Comparison of ENCODE assay signal across 9 mouse cellular contexts in genomic region chr14:36212830-36213229, GRCm38 (mm10).
DNase-seq lines count a peak whose midpoint lies in the region; ATAC-seq and TF ChIP-seq lines count a peak whose summit lies in the region.
"Had no signal": no experiment of that assay in that cellular context is flagged by ENCODE, and none has a peak within 500 bp of the region (broad histone marks: within the 10 kb centered on the region; RNA-seq: fewer than 3 reads in every experiment).

No protein-coding gene starts in this region.

- peak; percentile 12 to 57 (median 38); a peak in 4 of 6 replicates for TF ChIP-seq CTCF in MEL (IDR thresholded peaks at IDR 0.05 in 2 of 3, conservative IDR thresholded peaks at IDR 0.05 in 1 of 3; ENCODE audit: control insufficient read depth in 1 of 3, insufficient read depth in 1 of 3, low read depth in 2 of 3, low read length in 3 of 3, poor library complexity in 1 of 3, severe bottlenecking in 1 of 3)
- TF ChIP-seq CTCF in cerebellum, adult 2 months (IDR thresholded peaks at IDR 0.05; ENCODE audit: borderline replicate concordance, insufficient read depth, low read depth, low read length), result peak; percentile 55

- no peak overlapping the region for H3K9ac ChIP-seq in hindbrain, embryonic 13.5 days
- no peak overlapping the region for H3K9ac ChIP-seq in MEL (ENCODE audit: control insufficient read depth, low read depth, low read length, poor library complexity, severe bottlenecking)
- H3K9ac ChIP-seq in neural tube, embryonic 11.5 days (ENCODE audit: low read length), result no peak overlapping the region
- H3K9ac ChIP-seq: lung, embryonic 15.5 days had no signal

- TF ChIP-seq EP300 in MEL (IDR thresholded peaks at IDR 0.05; ENCODE audit: low read depth in 1 of 2, low read length in 2 of 2), result no peak

- no peak for ATAC-seq in hindbrain, embryonic 13.5 days (ENCODE audit: low FRiP score)
- no peak for ATAC-seq in neural tube, embryonic 11.5 days (ENCODE audit: insufficient read depth, low FRiP score, low TSS enrichment)

- H3K27me3 ChIP-seq in hindbrain, embryonic 10.5 days (ENCODE audit: insufficient read depth, poor library complexity, severe bottlenecking), result no peaks in the 10 kb centered on the region
- H3K27me3 ChIP-seq in hindbrain, embryonic 13.5 days, result no peaks in the 10 kb centered on the region
- H3K27me3 ChIP-seq in MEL (ENCODE audit: control insufficient read depth in 1 of 2, insufficient read depth in 2 of 2, low read length in 2 of 2), result no peaks in the 10 kb centered on the region
- H3K27me3 ChIP-seq in cerebellum, adult 2 months (ENCODE audit: control insufficient read depth, insufficient read depth, low read length), result no peaks in the 10 kb centered on the region
- H3K27me3 ChIP-seq in neural tube, embryonic 11.5 days (ENCODE audit: control insufficient read depth, insufficient read depth, low read length), result no peaks in the 10 kb centered on the region
- H3K27me3 ChIP-seq: lung, embryonic 15.5 days had no signal

- 41% methylated on average over 4 of the region's 4 CpGs for WGBS in hindbrain, embryonic 10.5 days
- WGBS in hindbrain, embryonic 13.5 days, result 47% methylated on average over 4 of the region's 4 CpGs
- 42% methylated on average over 4 of the region's 4 CpGs for WGBS in cerebellum, adult 2 months
- 46% methylated on average over 4 of the region's 4 CpGs for WGBS in neural tube, embryonic 11.5 days

- TF ChIP-seq RAD21 in MEL (IDR thresholded peaks at IDR 0.05; ENCODE audit: low read depth, low read length), result peak; percentile 14

- no peaks in the 10 kb centered on the region for H3K79me2 ChIP-seq in MEL (ENCODE audit: control insufficient read depth, insufficient read depth, low read length, poor library complexity)

- H3K36me3 ChIP-seq in hindbrain, embryonic 10.5 days, result no peaks in the 10 kb centered on the region
- H3K36me3 ChIP-seq in hindbrain, embryonic 13.5 days, result no peaks in the 10 kb centered on the region
- no peaks in the 10 kb centered on the region for H3K36me3 ChIP-seq in MEL (ENCODE audit: control insufficient read depth in 1 of 2, insufficient read depth in 2 of 2, low read length in 2 of 2)
- no peaks in the 10 kb centered on the region for H3K36me3 ChIP-seq in neural tube, embryonic 11.5 days (ENCODE audit: control insufficient read depth, insufficient read depth, low read length)
- H3K36me3 ChIP-seq: lung, embryonic 15.5 days had no signal

- H3K4me2 ChIP-seq in hindbrain, embryonic 13.5 days, result no peak overlapping the region
- no peak overlapping the region for H3K4me2 ChIP-seq in neural tube, embryonic 11.5 days (ENCODE audit: low read depth)
- H3K4me2 ChIP-seq: lung, embryonic 15.5 days had no signal

- no peak overlapping the region for H3K4me3 ChIP-seq in hindbrain, embryonic 10.5 days
- H3K4me3 ChIP-seq in hindbrain, embryonic 13.5 days, result no peak overlapping the region
- H3K4me3 ChIP-seq in MEL (ENCODE audit: control insufficient read depth in 1 of 2, insufficient read depth in 1 of 2, low read depth in 2 of 2, low read length in 2 of 2), result no peak overlapping the region
- no peak overlapping the region for H3K4me3 ChIP-seq in cerebellum, adult 2 months (replicated peaks; ENCODE audit: insufficient read depth, low read depth, low read length)
- H3K4me3 ChIP-seq in neural tube, embryonic 11.5 days (ENCODE audit: low read depth, low read length), result no peak overlapping the region
- H3K4me3 ChIP-seq: lung, embryonic 15.5 days had no signal

- DNase-seq in hindbrain, embryonic 10.5 days (ENCODE audit: low spot score), result peak; percentile 55
- DNase-seq in MEL (ENCODE audit: low read depth, low spot score), result peak; percentile 37
- DNase-seq in cerebellum, adult 2 months, result peak; percentile 24 to 43
- DNase-seq in forelimb bud, embryonic 11.5 days (ENCODE audit: low read depth, low spot score), result peak; percentile 46
- DNase-seq in layer of hippocampus, postnatal 36 days, result peak; percentile 56 to 71
- DNase-seq in neural tube, embryonic 11.5 days (ENCODE audit: low spot score), result peak; percentile 58
- DNase-seq in T-cell, adult 2 months (ENCODE audit: low spot score), result no peak

- no peak for TF ChIP-seq POLR2A in MEL (IDR thresholded peaks at IDR 0.05; ENCODE audit: control insufficient read depth in 1 of 2, insufficient read depth in 1 of 2, low read depth in 1 of 2, low read length in 2 of 2, poor library complexity in 1 of 2)
- no peak for TF ChIP-seq POLR2A in cerebellum, adult 2 months (IDR thresholded peaks at IDR 0.05; ENCODE audit: borderline replicate concordance, insufficient read depth, low read length)

- no peaks in the 10 kb centered on the region for H3K9me3 ChIP-seq in hindbrain, embryonic 10.5 days
- H3K9me3 ChIP-seq in hindbrain, embryonic 13.5 days, result no peaks in the 10 kb centered on the region
- no peaks in the 10 kb centered on the region for H3K9me3 ChIP-seq in MEL (replicated peaks; ENCODE audit: insufficient read depth, low read length)
- no peaks in the 10 kb centered on the region for H3K9me3 ChIP-seq in neural tube, embryonic 11.5 days (ENCODE audit: control insufficient read depth, low read length)
- H3K9me3 ChIP-seq: lung, embryonic 15.5 days had no signal

- H3K4me1 ChIP-seq in hindbrain, embryonic 10.5 days (replicated peaks), result no peaks in the 10 kb centered on the region
- H3K4me1 ChIP-seq in hindbrain, embryonic 13.5 days (replicated peaks), result no peaks in the 10 kb centered on the region
- no peaks in the 10 kb centered on the region for H3K4me1 ChIP-seq in MEL (ENCODE audit: control insufficient read depth in 1 of 2, insufficient read depth in 2 of 2, low read length in 2 of 2)
- no peaks in the 10 kb centered on the region for H3K4me1 ChIP-seq in cerebellum, adult 2 months (ENCODE audit: control insufficient read depth, insufficient read depth, low read length)
- no peaks in the 10 kb centered on the region for H3K4me1 ChIP-seq in neural tube, embryonic 11.5 days (ENCODE audit: control insufficient read depth, insufficient read depth, low read length)
- H3K4me1 ChIP-seq: lung, embryonic 15.5 days had no signal

- no peak overlapping the region for H3K27ac ChIP-seq in hindbrain, embryonic 10.5 days
- H3K27ac ChIP-seq in hindbrain, embryonic 13.5 days, result no peak overlapping the region
- H3K27ac ChIP-seq in MEL (ENCODE audit: control insufficient read depth, low read depth, low read length), result no peak overlapping the region
- H3K27ac ChIP-seq in cerebellum, adult 2 months (ENCODE audit: insufficient read depth, low read length), result no peak overlapping the region
- no peak overlapping the region for H3K27ac ChIP-seq in neural tube, embryonic 11.5 days (ENCODE audit: low read depth, low read length)
- H3K27ac ChIP-seq: lung, embryonic 15.5 days had no signal

TF ChIP-seq in MEL, 35 proteins besides CTCF, POLR2A, EP300 and RAD21:
- TF ChIP-seq SMC3 (IDR thresholded peaks at IDR 0.05; ENCODE audit: low read depth, low read length) (peak; percentile 30; the same call in 1 of the 2 replicates), GABPA (IDR thresholded peaks at IDR 0.05; ENCODE audit: low read depth, low read length) (no peak)
